Mouse (Mus musculus) forebrain, embryonic 16.5 days (tissue): ENCODE measurements around the gene Oxa1l. TPM values are rescaled to one million over a fixed set of nuclear protein-coding genes. Genes with fewer than 3 reads are reported as not detected.

Experiments
- ATAC-seq: fragments of 200-750 bp; cut with Nextera tagmentation; 2 replicates; pipeline ENCODE4 v1.8.0; 2017; ENCODE audit warnings: mild to moderate bottlenecking, moderate library complexity
- H3K27ac ChIP-seq: fragments of 300-500 bp; sonication (generic); 2 replicates; pipeline ENCODE4 v1.5.1; 2014; ENCODE audit warnings: low read length, control low read depth
- H3K27me3 ChIP-seq: fragments of 300-500 bp; sonication (generic); replicated peaks from 2 replicates; pipeline ENCODE4 v1.6.1; 2014; ENCODE audit warnings: low read length; ENCODE audit not compliant: control insufficient read depth, insufficient read depth
- H3K36me3 ChIP-seq: fragments of 300-500 bp; sonication (generic); 2 replicates; pipeline ENCODE4 v1.6.1; 2014; ENCODE audit not compliant: control insufficient read depth, insufficient read depth
- H3K4me1 ChIP-seq: fragments of 300-500 bp; sonication (generic); replicated peaks from 2 replicates; pipeline ENCODE4 v1.6.1; 2014; ENCODE audit warnings: low read length; ENCODE audit not compliant: control insufficient read depth, insufficient read depth
- H3K4me2 ChIP-seq: fragments of 300-500 bp; sonication (generic); 2 replicates; pipeline ENCODE4 v1.6.1; 2014; ENCODE audit warnings: mild to moderate bottlenecking, low read length, control low read depth
- H3K4me3 ChIP-seq: fragments of 300-500 bp; sonication (generic); replicated peaks from 2 replicates; pipeline ENCODE4 v1.5.1; 2014; ENCODE audit warnings: mild to moderate bottlenecking, low read length, control low read depth
- H3K9ac ChIP-seq: fragments of 300-500 bp; sonication (generic); replicated peaks from 2 replicates; pipeline ENCODE4 v1.6.1; 2014; ENCODE audit warnings: low read depth, low read length, control low read depth
- H3K9me3 ChIP-seq: fragments of 300-500 bp; sonication (generic); 2 replicates; pipeline ENCODE4 v1.6.1; 2016; ENCODE audit warnings: low read length; ENCODE audit not compliant: control insufficient read depth
- WGBS: fragments of 180-500 bp; shearing (Covaris S2); extraction: QIAGEN DNeasy Blood & Tissue Kit; methylation state at CpG from one replicate; pipeline ENCODE4 v1.1.7; 2014; 5-methylcytosine and 5-hydroxymethylcytosine counted together
- polyA plus RNA-seq: library from polyadenylated mRNA; unstranded; fragments of >200 nt; fragmentation: Nextera tagmentation; extraction: Ambion mirVana; gene quantifications from 2 replicates; pipeline ENCODE4 v1.2.1, GENCODE M21; 2015

Gene Oxa1l
- polyA plus RNA-seq, 1 experiment from 2014 or later: 49.0 TPM

- Histone ChIP-seq H3K4me2 (no peak overlapping the region), H3K27me3 (no peaks in the 10 kb centered on the region), H3K9ac (no peak overlapping the region), H3K4me3 (no peak overlapping the region), H3K27ac (no peak overlapping the region), H3K4me1 (no peaks in the 10 kb centered on the region), H3K9me3 (no peaks in the 10 kb centered on the region), H3K36me3 (no peaks in the 10 kb centered on the region)
- ATAC-seq: no peak
- WGBS: 64% methylated on average over 9 of the region's 9 CpGs
These were observed 22.0 kb downstream of the Oxa1l start for GRCm38 (mm10) chr14:54382641-54383040.

GRCm38 (mm10) chr14:54383355-54383771 lies 22.7 kb downstream of the Oxa1l start:
- Histone ChIP-seq H3K27me3 (no peaks in the 10 kb centered on the region), H3K4me3 (no peak overlapping the region), H3K4me2 (no peak overlapping the region), H3K9ac (no peak overlapping the region), H3K36me3 (no peaks in the 10 kb centered on the region), H3K4me1 (no peaks in the 10 kb centered on the region), H3K9me3 (no peaks in the 10 kb centered on the region), H3K27ac (no peak overlapping the region)
- 52% methylated on average over 4 of the region's 4 CpGs for WGBS
- no peak for ATAC-seq

GRCm38 (mm10) chr14:54384396-54384795 lies 23.8 kb downstream of the Oxa1l start:
- no peak overlapping the region for H3K9ac ChIP-seq
- no peak overlapping the region for H3K27ac ChIP-seq
- no peak overlapping the region for H3K4me3 ChIP-seq
- no peaks in the 10 kb centered on the region for H3K36me3 ChIP-seq
- H3K27me3 ChIP-seq: no peaks in the 10 kb centered on the region
- no peaks in the 10 kb centered on the region for H3K4me1 ChIP-seq
- no peak for ATAC-seq
- no peaks in the 10 kb centered on the region for H3K9me3 ChIP-seq
- WGBS: 92% methylated on average over 8 of the region's 8 CpGs
- H3K4me2 ChIP-seq: no peak overlapping the region

GRCm38 (mm10) chr14:54385968-54386618 lies 25.5 kb downstream of the Oxa1l start:
- Histone ChIP-seq H3K4me1 (no peaks in the 10 kb centered on the region), H3K27ac (no peak overlapping the region), H3K4me3 (no peak overlapping the region), H3K27me3 (no peaks in the 10 kb centered on the region), H3K9ac (no peak overlapping the region), H3K36me3 (no peaks in the 10 kb centered on the region), H3K9me3 (no peaks in the 10 kb centered on the region), H3K4me2 (no peak overlapping the region)
- WGBS: 86% methylated on average over 7 of the region's 7 CpGs
- ATAC-seq: no peak

GRCm38 (mm10) chr14:54387546-54387945 lies 26.9 kb downstream of the Oxa1l start:
- Histone ChIP-seq H3K27ac (no peak overlapping the region), H3K4me3 (no peak overlapping the region), H3K9me3 (no peaks in the 10 kb centered on the region), H3K27me3 (no peaks in the 10 kb centered on the region), H3K9ac (no peak overlapping the region), H3K4me2 (no peak overlapping the region), H3K4me1 (no peaks in the 10 kb centered on the region), H3K36me3 (no peaks in the 10 kb centered on the region)
- no peak for ATAC-seq
- 86% methylated on average over 6 of the region's 6 CpGs for WGBS

- H3K4me1 ChIP-seq: no peaks in the 10 kb centered on the region
- no peaks in the 10 kb centered on the region for H3K27me3 ChIP-seq
- ATAC-seq: no peak
- H3K9me3 ChIP-seq: no peaks in the 10 kb centered on the region
- no peak overlapping the region for H3K27ac ChIP-seq
- no peak overlapping the region for H3K9ac ChIP-seq
- WGBS: 70% methylated on average over 6 of the region's 6 CpGs
- H3K4me3 ChIP-seq: no peak overlapping the region
- no peak overlapping the region for H3K4me2 ChIP-seq
- no peaks in the 10 kb centered on the region for H3K36me3 ChIP-seq
These were observed 30.2 kb downstream of the Oxa1l start for GRCm38 (mm10) chr14:54390843-54391242.

GRCm38 (mm10) chr14:54393794-54394193 lies 33.2 kb downstream of the Oxa1l start:
- Histone ChIP-seq H3K4me2 (no peak overlapping the region), H3K4me3 (no peak overlapping the region), H3K9me3 (no peaks in the 10 kb centered on the region), H3K4me1 (no peaks in the 10 kb centered on the region), H3K36me3 (no peaks in the 10 kb centered on the region), H3K9ac (no peak overlapping the region), H3K27ac (no peak overlapping the region), H3K27me3 (no peaks in the 10 kb centered on the region)
- 76% methylated on average over 3 of the region's 3 CpGs for WGBS
- ATAC-seq: no peak

- no peak for ATAC-seq
- H3K9ac ChIP-seq: no peak overlapping the region
These were observed 33.7 kb downstream of the Oxa1l start for GRCm38 (mm10) chr14:54394309-54394708.

GRCm38 (mm10) chr14:54396685-54397084 lies 36.1 kb downstream of the Oxa1l start:
- Histone ChIP-seq H3K36me3 (no peaks in the 10 kb centered on the region), H3K4me2 (no peak overlapping the region), H3K27ac (no peak overlapping the region), H3K4me3 (no peak overlapping the region), H3K4me1 (no peaks in the 10 kb centered on the region), H3K9me3 (no peaks in the 10 kb centered on the region), H3K9ac (no peak overlapping the region), H3K27me3 (no peaks in the 10 kb centered on the region)
- ATAC-seq: no peak
- 87% methylated on average over 7 of the region's 7 CpGs for WGBS

More at GRCm38 (mm10) chr14:54394309-54394708, 33.7 kb downstream of the Oxa1l start:
- no peaks in the 10 kb centered on the region for H3K36me3 ChIP-seq
- H3K4me2 ChIP-seq: no peak overlapping the region
- no peaks in the 10 kb centered on the region for H3K9me3 ChIP-seq
- H3K4me1 ChIP-seq: no peaks in the 10 kb centered on the region
- no peaks in the 10 kb centered on the region for H3K27me3 ChIP-seq
- H3K4me3 ChIP-seq: no peak overlapping the region
- H3K27ac ChIP-seq: no peak overlapping the region
